Mouse (Mus musculus): ENCODE measurements around the gene Dnajc16.
A peak's percentile ranks its signal among the peaks of the same experiment; 100 is the strongest.

The Dnajc16 gene

GRCm38 (mm10) chr4:141762102-141762598, 28.6 kb downstream of the Dnajc16 start:
- DNase-seq (ENCODE audit: low read depth), result no peak

- no peak for DNase-seq (ENCODE audit: low read depth)
These were observed 29.8 kb downstream of the Dnajc16 start for GRCm38 (mm10) chr4:141760942-141761341.

- DNase-seq (ENCODE audit: low read depth), result no peak
These were observed 31.7 kb downstream of the Dnajc16 start for GRCm38 (mm10) chr4:141758874-141759542.

- DNase-seq (ENCODE audit: low read depth), result no peak
These were observed 33.6 kb downstream of the Dnajc16 start for GRCm38 (mm10) chr4:141757124-141757523.

GRCm38 (mm10) chr4:141755375-141755930, 35.3 kb downstream of the Dnajc16 start:
- no peak for DNase-seq (ENCODE audit: low read depth)

GRCm38 (mm10) chr4:141752076-141752421, 38.7 kb downstream of the Dnajc16 start:
- no peak for DNase-seq (ENCODE audit: low read depth)

DNA sequence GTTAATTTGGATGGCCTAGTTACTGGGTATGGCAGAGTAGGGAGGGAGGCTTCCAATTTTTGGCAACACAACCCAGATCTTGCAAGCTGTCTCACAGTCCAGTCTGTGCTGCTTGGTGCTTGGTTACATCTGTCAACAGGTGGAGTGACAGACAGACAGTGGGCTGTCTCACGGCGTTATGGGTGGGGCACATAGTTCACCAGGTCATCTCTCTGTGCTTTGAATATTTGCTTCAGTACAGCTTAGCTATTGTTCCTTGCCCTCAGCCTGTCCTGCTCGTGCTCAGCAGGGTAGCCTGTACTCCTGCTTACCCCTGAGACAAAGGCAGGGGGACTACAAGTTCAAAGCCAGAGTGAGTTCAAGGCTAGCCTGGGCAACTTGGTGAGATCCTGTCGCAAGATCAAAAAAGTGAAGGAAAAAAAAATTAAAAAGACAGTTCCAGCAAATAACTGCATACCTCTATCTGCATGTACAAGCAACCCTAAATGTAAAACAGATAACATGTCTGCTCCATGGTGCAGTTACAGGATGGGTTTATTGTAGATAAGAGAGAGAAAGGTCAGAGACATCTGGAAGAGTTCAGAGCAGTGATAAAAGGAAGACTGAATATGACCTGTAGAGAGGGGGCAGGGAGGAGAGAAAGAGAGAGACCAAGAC, 39.2 kb downstream of the Dnajc16 start:
- no peak for DNase-seq (ENCODE audit: low read depth)

GRCm38 (mm10) chr4:141750826-141751225, 39.9 kb downstream of the Dnajc16 start:
- DNase-seq (ENCODE audit: low read depth), result no peak

- DNase-seq (ENCODE audit: low read depth), result no peak
These were observed 41.2 kb downstream of the Dnajc16 start for GRCm38 (mm10) chr4:141749557-141749956.

- no peak for DNase-seq (ENCODE audit: low read depth)
These were observed 44.0 kb downstream of the Dnajc16 start, which contains the start of gene Agmat for GRCm38 (mm10) chr4:141746578-141747346. Agmat (plus strand) TSS chr4:141746672.

- DNase-seq (ENCODE audit: low read depth), result no peak
These were observed 48.4 kb downstream of the Dnajc16 start for GRCm38 (mm10) chr4:141742381-141742780.

DNA sequence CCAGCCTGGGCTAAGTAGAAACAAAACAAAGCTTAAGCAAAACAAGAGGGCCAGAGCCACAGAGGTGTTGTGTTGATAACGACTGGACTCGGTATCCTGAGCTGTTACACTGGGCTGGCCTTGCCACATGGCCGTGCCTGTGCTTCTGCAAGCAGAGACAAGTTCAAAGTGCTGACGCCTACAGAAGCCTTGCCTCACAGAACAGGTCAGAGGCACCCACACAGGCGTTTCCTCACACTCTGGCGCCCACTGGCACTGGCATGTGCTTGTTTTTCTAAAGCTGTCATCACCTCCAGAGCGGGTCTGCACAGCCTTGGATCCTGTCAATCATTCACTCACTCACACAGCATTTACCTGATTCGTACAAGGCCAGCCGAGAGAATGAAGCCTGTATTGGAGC, 48.9 kb downstream of the Dnajc16 start:
- no peak for DNase-seq (ENCODE audit: low read depth)

GRCm38 (mm10) chr4:141738015-141738414, 52.7 kb downstream of the Dnajc16 start:
- no peak for DNase-seq (ENCODE audit: low read depth)

DNA sequence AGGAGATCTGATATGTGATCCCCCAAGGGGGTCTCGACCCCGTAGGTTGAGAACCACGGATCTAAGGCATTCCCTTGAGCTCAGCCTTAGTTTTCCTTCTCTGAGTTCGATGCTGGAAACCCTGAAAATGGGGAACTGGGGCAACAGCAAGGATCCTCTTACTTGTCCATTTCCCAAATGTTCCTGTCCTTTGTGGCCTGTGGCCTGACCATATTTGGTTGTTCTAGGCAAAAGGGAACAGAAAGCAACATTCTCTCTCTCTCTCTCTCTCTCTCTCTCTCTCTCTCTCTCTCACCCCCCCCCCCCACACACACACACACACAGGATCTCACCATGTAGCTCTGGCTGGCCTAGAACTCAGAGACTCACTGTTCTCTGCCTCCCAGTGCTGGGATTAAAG, 53.9 kb downstream of the Dnajc16 start:
- no peak for DNase-seq (ENCODE audit: low read depth)

DNA sequence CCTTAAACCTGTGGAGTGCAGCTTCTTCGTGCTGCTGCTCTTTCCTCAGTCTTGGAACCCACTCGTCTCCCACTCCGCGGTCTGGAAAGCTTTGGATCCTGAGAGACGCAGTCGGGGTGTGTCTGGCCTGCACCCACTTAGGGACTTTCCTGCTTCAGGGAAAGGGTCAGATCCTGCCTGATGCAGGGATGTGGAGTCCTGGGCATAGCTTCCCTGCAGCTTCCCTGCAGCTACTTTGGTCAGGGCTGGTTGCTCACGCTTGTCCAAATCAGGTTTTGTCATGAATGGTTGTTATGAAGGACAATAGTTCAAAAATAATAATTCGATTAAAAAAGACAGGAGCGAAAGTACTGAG, 55.5 kb downstream of the Dnajc16 start:
- no peak for DNase-seq (ENCODE audit: low read depth)

GRCm38 (mm10) chr4:141734446-141735205, 56.1 kb downstream of the Dnajc16 start:
- peak; percentile 97 for DNase-seq (ENCODE audit: low read depth)

DNA sequence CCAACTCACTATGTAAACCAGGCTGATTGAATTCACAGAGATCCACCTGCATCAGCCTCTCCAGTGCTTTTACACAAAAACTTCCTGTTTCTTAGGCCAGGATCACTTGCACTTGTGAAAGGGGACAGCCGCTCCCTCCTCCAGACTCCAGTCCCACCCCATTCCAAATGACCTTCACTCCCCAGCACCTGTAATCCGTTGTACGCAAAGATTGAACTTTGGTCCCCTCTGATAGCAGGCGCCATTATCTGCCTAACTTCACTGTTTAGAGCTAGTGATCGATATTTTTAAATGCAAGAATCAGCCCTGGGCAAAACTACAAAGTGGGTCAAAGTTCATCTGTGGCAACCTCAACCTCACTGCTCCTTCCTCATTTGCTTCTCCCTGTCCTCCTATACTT, 59.0 kb downstream of the Dnajc16 start:
- no peak for DNase-seq (ENCODE audit: low read depth)

GRCm38 (mm10) chr4:141730401-141730800, 60.3 kb downstream of the Dnajc16 start:
- DNase-seq (ENCODE audit: low read depth), result no peak

- no peak for DNase-seq (ENCODE audit: low read depth)
These were observed 61.5 kb downstream of the Dnajc16 start for GRCm38 (mm10) chr4:141729266-141729665.

- DNase-seq (ENCODE audit: low read depth), result no peak
These were observed 65.0 kb downstream of the Dnajc16 start for GRCm38 (mm10) chr4:141725738-141726137.

DNA sequence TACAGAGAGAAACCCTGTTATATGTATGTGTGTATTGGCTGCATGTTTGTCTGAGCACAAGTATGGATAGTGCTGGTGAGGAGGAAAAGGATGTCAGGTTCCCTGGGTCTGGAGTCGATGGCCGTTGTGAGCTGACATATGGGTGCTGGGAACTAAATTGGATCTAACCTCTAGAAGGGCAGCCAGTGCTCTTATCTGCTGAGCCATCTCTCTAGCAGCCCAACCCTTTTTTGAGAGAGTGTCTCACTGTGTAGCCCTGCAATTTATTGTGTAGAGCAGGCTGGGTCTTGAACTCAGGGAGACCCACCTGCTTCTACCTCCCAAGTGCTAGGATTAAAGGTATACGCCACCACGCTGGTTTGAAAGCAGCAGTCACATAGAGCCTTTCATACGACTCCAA, 65.5 kb downstream of the Dnajc16 start:
- DNase-seq (ENCODE audit: low read depth), result no peak

- DNase-seq (ENCODE audit: low read depth), result no peak
These were observed 66.1 kb downstream of the Dnajc16 start for GRCm38 (mm10) chr4:141724594-141724993.

Measured in induced T-regulatory cell, adult 2 months (primary cell).